Mouse (Mus musculus): ENCODE measurements around the gene Slc37a3.

DNA sequence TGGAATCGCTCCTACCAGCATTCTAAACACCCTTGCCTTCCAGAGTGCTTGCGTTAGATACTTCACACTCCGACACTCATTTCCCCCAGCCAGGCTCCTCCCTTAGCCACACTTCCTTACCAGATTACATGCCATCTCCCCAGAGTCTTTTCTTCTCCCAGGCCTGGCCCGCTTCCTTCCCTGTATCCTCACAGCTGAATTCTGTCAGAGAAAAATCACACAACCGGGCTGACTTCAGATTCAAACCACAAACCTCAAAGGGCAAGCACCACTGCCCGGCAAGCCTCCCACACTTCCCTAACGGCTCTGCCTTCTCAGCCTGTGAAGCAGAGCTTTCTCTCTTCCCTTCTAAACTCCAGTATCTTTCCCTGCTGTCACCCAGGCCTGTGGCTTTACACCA lies 4.7 kb downstream of the Slc37a3 start:
- TF ChIP-seq POLR2A (IDR thresholded peaks at IDR 0.05; ENCODE audit: extremely low read depth, insufficient read depth, low read length) (no peak), CTCF (IDR thresholded peaks at IDR 0.05; ENCODE audit: low read depth, low read length) (no peak)

All from liver, adult 2 months (tissue).